Mouse (Mus musculus): ENCODE results near the gene Vmn2r23. TPM values are rescaled to one million over a fixed set of nuclear protein-coding genes. Genes with fewer than 3 reads are reported as not detected.

The Vmn2r23 gene
- polyA plus RNA-seq (2012; rRNA removed) = not detected in 2 replicates

GRCm38 (mm10) chr6:123702370-123702769, at the start of gene Vmn2r23:
Gene Vmn2r23 (plus strand): TSS chr6:123702670.

DNA sequence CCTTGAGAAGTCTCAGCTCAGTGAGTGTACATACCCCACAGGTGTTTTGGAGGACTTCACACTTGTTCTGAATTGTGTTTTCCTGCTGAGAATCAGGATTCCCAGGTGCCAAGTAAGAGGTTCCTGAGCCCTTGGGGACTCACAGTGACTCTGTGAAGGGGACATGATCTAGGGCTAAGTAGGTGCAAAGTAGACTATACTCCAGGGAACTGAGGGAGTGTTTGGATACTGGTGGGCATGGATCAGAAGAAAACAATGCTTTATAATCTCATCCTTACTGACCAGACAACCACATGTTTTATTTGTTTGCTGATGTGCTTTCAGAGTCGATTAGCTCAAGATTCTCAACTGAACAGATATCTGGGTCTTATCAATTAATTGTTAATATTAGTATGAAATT, 76.1 kb downstream of the Vmn2r23 start, which contains the start of gene Vmn2r24:
Vmn2r24 (plus strand) TSS at position 301 of the 400 bp plus-strand sequence.

Other genes with a start within 250 kb of the Vmn2r23 start
- gene Vmn2r21, start 169.3 kb upstream of the Vmn2r23 start, polyA plus RNA-seq (2012; rRNA removed) = not detected in 2 replicates
- not detected in 2 replicates for gene Vmn2r22, start 51.9 kb upstream of the Vmn2r23 start, polyA plus RNA-seq (2012; rRNA removed)
- not detected in 2 replicates for gene Vmn2r24, start 76.2 kb downstream of the Vmn2r23 start, polyA plus RNA-seq (2012; rRNA removed)
- gene Vmn2r25, start 150.8 kb downstream of the Vmn2r23 start, polyA plus RNA-seq (2012; rRNA removed) = not detected in 2 replicates